Mouse (Mus musculus): ENCODE results near the gene Hdac9.

The Hdac9 gene

DNA sequence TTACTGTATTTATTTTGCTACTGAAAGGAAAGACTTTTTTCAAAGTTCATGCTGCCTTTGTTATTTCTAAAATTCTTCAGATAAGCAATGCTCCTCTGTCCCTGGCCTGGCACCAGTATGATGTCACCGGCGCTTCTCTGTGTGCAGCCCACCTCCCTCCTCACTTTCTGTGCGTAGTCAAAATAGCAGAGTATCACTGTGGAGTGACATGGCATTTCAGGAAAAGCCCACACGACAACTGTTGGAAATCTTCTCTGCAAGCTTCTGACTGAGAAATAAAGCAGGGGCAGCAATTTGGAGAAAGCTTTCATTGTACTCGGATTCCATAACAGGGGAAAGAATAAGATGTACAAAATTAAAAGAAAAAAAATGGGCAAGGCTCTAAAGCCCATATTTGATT, 302.1 kb downstream of the Hdac9 start:
- DNase-seq (ENCODE audit: extremely low read depth, low read depth, low spot score), result no peak

DNA sequence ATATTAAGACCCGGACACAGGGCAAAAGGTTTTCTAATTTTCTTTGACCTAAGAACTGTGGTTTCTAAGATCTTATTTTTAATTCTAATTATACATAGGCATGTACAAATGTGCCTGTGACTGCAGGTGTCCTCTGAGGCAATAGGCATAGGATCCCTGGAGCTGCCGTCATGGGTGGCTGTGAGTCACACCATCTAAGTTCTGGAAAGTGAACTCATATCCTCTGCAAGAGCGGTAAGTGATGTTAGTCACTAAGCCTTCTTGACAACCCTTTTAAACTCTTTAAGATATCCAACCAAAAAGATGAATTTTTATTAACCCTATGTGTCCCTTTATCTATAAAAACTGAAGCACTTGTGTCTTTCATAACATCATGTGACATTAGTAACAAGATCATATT, 304.4 kb downstream of the Hdac9 start:
- no peak for DNase-seq (ENCODE audit: extremely low read depth, low read depth, low spot score)

DNA sequence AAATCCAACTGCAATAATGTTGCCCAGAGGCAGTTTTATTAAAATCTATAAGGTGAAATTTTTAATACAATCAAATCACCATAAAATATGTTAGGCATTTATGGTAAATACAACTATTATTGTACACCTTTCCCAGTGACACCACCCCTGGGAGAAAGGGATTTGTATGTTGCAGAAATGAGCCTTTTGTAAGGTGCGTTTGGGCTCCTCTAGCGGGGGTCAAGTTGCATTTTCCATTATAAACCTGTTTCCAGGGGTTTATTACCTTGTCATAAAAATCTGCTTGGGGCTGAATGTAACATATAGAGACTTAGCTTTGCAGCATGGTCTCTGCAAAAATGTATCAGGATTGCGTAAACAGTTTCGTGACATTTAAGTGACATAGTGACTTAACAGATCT, 312.4 kb downstream of the Hdac9 start:
- no peak for DNase-seq (ENCODE audit: extremely low read depth, low read depth, low spot score)

DNA sequence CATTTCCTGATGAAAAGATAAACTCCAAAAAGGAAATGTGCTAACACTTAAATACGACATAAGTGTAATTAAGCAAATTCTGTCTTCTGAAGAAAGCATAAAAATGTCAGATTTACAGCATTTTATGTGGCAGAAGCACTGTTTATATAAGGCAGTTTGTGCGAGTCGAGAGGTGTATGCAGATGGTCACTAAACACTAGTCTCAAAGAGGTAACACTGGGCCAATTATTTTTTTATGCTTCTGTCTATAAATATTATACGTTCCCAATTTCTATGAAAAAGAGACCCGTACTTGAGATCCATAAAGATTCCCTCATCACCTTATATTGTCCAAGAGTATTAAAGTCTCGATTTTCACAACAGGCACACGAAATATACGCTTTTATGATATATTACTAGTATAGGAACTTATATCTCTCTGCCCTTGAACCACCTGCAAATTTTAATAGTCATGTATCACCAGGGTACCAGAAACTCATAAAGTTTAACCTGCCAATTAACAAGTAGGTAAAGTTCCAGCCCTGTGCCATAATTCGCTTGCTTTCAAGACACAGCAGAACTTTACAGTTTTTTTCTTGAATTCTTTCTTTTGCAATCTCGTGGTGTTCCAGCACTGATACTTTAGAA, 322.6 kb downstream of the Hdac9 start:
- DNase-seq (ENCODE audit: extremely low read depth, low read depth, low spot score), result no peak

DNA sequence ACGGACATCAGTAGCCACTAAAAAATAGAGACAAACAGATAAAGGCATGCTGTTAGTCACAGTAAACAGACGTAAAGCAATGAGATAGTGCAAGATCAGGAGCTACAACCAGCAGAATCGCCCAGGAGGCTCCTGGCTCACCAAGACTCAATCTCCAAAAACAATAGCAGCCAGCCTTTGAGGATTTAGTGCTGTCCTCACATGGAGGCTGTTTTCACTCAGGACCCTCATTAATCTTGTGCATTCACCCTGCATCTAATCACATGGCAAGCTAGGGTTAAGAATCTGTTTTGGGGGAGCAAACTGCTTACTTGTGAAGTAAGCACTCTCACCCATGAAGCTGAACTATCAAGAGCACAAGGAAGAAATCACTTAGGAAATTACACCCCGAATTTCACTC, 329.7 kb downstream of the Hdac9 start:
- DNase-seq (ENCODE audit: extremely low read depth, low read depth, low spot score), result no peak

DNA sequence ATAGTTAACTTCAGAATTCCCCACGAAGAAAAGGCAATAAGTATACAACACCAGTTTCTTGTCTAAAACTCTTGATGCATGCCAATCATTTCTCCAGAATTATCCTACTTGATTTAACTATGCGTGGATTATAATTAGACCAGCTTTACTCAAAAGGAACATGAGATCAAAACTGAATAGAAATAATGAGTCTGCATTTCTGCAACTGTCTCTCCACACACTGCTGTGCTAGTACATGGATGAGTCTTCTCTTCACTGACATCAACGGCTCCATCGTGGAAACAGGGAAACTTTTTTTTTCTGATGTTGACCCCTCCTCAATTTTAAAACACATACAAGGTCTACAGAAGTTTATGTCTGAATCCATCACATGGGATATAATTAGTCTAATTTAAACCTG, 334.4 kb downstream of the Hdac9 start:
- no peak for DNase-seq (ENCODE audit: extremely low read depth, low read depth, low spot score)

DNA sequence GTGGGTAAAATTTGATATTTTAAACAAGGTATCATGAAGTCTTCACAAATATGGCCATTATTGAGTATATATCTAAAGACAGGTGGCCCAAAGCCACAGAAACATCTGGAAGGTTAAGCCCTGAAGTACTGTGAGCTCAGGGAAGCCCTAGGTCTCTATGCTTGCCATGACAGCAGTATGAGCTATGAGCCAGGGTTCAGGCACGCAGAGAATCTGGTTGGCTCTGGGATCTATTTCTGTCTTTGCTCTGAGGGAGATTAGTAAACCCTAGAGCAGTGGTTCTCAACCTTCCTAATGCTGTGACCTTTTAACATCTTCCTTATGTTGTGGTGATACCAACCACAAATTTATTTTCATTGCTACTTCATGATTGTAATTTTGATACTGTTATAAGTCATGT, 337.7 kb downstream of the Hdac9 start:
- DNase-seq (ENCODE audit: extremely low read depth, low read depth, low spot score), result no peak

DNA sequence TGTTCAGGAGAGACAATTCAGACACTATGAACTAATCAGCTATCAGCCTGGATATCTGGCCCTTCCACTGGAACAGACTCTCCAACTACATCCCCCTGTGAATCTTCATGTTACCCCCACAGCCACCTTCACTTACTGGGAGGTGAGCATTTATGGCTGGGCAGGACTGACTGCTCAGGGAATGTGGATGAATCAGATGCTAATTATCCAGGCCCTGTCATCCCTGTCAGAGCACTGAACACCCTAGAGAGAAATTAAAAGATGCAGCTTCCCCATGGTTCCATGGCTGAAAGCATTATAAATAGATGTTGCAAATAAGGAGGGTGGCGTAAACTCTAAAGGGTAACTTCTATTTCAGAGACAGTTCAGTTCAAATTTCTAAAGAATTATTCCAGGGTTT, 345.8 kb downstream of the Hdac9 start:
- no peak for DNase-seq (ENCODE audit: extremely low read depth, low read depth, low spot score)

DNA sequence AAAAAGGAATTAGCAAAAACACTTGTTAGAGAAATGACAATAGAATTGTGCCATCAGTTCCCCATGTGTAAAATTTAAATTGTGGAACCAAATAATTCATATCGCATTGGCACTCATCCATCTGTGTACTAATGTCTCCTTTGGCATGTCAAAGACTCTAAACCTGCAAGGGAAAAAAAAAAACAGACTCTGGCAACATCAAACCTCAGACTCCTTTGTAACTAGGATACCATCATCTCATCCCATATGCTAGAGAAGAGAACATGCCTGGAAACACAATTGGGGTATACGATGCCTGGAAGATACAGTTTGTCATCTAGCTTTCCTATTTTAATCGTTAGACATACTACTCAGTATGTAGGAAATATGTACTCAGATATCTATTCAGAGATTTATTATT, 347.4 kb downstream of the Hdac9 start:
- DNase-seq (ENCODE audit: extremely low read depth, low read depth, low spot score), result no peak

DNA sequence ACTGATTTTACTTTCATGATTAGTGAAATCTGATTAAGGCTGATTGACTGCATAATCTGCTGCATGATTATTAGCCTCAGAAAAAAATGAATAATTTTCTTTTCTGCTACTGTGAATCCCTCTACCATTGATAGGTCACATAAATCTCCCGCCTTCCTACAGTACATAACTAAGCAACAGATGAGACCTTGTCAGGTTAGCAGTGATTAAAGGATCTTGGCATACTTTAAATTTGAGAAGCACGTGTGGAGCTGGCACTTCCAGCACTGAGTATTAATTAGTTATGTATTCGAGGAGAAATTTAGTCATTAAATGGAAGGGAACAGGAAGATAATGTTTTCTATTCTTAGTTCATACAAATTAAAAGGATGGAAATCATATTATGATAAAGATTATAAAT, 347.8 kb downstream of the Hdac9 start:
- no peak for DNase-seq (ENCODE audit: extremely low read depth, low read depth, low spot score)

DNA sequence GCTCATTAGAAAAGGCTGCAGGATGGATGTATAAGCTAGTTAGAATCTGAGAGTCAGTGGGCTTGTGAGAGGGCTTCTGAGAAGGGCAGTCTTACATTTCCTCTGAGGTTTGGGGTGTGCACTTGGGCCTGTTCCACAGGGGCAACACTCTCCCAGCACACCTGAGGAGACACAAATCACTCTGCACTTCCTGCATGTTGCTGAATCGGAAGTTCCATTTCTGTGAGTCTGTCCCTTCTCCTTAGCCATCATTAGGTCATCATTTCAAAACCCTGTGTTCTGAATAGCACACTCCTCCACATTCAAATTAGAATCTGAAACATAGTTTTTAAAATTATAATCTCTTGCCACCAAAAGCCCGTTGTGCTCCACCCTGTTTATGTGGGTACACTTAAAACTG, 354.6 kb downstream of the Hdac9 start:
- no peak for DNase-seq (ENCODE audit: extremely low read depth, low read depth, low spot score)

DNA sequence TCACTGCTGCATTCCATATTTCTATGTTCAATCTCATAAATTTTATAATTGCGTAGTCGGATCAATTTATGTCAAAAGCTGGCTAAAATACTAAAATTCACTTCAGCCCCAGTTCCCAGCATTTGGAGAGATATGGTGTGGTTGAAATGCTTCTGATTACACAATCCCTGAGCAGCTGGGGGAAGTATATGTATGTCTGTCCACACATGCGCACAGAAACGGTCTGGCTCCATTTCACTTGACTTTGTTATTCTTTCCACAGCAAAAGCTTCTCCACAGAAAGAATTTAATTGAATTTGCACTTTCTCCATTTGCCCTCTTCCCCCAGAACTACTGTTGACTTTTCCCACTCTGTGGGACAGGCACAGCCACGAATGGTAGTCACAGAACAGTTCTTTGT, 357.9 kb downstream of the Hdac9 start:
- DNase-seq (ENCODE audit: extremely low read depth, low read depth, low spot score), result no peak

DNA sequence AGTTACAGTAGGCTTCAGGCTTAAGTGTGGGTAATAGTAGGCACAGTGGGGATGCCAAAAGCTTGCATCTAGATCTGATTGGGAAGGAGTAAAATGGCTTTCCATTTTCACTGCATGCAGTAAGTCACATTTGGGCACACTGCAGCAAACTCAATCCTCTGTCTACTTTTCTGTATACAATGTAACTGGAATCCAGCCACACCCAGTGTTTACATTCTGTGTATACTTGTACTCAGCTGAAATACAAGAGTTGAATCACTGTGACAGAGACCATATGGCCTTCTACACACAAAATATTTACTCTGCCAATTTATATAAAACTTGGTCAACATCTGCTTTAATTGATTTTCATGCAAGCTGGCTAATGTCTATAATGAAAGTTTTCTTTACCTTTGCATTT, 362.1 kb downstream of the Hdac9 start:
- DNase-seq (ENCODE audit: extremely low read depth, low read depth, low spot score), result no peak

DNA sequence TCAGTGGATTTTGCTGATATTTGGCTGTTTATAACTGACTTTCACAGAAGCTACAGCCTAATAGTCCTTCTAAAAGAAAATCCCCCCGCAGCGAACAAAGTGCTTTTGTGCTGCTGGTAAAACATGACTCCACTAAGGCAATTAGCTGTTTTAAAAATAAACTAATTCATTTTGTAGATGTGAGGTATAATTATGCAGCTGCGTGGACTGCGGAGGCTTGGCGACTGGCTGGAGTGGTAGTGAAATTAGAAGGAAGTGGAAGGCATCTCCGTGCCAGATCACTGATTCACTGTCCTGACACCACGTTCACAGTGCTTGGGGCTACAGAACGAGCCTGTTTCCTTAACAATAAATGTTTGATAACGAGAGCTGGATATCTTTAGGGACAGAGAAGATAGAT, 366.6 kb downstream of the Hdac9 start:
- DNase-seq (ENCODE audit: extremely low read depth, low read depth, low spot score), result no peak

DNA sequence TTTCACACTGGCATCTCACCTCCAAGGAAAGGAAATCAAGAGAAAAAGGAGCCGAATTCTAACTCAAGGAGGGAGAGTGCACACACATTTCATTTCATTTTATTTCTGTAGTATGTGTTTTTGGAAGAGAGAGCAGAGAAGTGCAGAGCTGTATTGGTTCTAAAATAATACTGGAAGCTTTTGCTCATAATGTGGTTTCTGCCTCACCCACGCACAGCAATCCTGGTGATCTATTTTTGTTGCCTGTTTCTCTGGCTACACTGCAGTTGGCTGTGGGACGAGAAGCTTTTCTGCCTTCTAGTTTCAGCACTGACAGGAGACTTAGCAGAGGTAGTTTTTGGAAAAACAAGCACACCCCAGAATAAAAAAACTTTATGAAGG, 387.7 kb downstream of the Hdac9 start:
- DNase-seq (ENCODE audit: extremely low read depth, low read depth, low spot score), result no peak

DNA sequence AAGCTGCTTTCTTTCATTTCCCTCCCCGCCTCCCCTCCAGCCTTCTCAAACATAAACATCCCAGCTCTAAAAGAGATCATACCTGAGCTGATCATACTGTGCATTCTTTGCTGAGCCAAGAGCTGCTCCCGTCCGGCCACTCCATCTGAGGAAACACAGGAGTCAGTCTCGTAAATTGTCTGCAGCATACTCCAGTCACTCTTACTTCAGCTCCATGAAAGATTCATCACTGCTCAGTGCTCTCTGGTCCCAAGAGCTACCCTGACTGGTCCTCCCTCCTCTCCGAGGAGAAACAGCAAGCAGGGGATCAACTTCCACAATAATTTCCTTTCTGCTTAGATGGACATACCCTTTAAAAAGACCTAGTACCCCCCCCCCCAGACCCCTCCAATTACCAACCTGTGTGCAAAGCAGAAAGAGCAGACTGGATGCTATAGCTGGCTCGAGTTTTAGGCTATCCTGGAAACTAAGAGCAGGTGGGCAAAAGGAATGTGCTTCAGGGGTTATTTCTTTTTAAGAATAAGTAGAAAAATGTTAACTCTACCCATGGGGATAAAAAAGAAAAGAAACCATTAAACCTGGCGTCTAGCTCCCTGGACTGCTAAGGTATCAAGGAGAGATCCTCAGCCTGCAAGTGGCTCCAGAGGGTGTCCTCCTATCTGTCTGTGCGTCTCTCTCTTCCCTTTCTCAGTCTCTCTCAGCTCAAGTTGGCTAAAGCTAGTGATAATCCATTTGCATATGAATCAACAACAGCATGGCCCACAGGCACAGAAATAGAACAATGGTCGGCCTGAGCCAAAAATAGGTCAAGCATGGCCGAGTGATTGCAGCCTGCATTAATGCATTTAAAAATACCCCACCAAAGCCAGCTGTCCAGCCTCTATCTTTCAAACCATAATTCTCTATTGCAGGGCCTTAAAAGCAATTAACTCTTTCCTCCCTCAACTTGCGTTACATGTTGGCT, 388.4 kb downstream of the Hdac9 start:
- no peak for DNase-seq (ENCODE audit: extremely low read depth, low read depth, low spot score)

DNA sequence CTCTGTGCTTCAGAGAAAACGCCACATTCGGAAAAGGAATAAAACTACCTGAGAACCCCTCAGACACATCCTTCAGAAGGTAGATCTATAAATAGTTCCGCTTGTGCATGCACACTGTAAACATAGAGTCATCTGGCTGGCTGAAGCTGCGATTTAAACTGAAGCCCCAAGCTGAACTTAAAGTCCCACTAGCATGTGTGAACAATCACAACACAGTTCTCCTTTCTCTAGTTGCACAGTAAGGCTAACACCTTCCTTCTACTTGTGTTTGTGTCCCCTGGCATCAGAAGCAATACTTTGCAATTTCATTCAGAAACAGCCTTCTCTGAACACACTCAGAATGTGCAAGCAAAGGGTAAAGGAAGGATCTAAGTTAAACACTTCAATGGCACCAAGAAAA, 389.1 kb downstream of the Hdac9 start:
- DNase-seq (ENCODE audit: extremely low read depth, low read depth, low spot score), result no peak

DNA sequence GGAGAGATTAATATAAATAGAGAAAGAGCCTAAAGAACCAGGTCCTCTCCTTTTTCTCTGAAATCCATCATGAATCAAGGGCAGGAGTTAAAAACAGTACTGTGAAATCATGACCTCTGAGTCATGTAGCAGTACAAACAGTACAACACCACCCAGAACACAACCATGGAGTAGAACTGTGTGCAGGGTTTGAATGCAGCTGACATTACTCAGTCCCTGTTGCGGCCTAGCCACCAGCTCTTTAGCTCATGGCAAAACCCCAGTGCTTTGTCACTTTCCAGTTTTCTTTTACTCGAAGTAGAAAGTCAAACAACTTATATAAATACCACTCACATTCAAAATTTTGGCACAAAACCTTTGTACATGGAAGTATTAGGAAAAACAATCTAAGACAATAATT, 395.4 kb downstream of the Hdac9 start:
- DNase-seq (ENCODE audit: extremely low read depth, low read depth, low spot score), result no peak

DNA sequence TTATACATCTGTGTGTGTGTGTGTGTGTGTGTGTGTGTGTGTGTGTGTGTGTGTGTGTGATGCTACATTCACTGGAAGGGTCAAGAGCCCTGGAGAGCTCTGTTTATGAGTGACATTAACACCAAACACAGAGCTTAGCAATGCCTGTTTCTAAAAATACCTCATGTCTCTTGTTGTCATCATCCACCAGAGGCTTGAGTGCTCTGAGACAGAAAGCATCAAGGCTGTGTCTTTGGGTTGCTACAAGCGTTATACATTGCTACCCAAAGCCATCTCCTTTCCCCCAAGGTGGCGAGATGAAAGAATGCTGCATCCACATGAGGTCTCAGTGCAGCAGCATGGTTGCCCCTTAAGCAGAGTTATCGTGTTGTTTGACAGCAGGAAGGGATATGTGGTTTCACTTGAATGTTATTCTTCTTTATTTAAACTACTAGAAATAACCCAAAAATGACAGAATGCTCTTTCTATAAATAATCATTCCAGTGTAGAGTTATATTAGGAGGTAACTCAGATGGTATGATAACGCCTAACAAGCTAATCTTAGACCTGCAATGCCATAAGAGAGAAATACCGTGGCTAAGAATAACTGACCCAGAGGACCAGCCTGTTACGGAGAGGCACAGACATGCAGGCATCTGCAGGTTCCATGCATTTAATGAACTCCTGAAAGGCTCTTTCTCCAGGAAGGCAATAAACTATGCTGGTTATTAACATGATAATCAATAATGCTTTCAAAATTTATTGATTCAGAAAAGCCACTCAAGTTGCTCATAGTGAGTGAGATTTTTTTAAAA, 399.9 kb downstream of the Hdac9 start:
- DNase-seq (ENCODE audit: extremely low read depth, low read depth, low spot score), result no peak

DNA sequence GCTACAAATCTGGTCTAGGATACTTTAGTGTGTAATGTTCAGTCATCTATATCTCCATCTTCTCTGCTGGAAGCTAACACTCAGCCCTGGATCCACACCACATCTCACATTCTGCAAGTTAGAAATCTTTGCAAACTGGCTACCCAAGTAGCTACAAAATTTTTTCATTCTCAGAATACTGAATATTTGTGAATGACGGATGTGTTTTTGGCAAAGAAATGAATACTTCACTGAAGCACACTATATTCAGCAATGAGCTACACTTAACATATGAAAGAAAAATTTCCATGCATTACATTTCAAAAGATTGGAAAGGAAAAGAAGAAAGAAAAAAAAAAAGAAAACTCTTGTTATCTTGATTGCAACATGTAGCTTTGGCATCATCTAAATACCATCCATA, 410.6 kb downstream of the Hdac9 start:
- no peak for DNase-seq (ENCODE audit: extremely low read depth, low read depth, low spot score)

DNA sequence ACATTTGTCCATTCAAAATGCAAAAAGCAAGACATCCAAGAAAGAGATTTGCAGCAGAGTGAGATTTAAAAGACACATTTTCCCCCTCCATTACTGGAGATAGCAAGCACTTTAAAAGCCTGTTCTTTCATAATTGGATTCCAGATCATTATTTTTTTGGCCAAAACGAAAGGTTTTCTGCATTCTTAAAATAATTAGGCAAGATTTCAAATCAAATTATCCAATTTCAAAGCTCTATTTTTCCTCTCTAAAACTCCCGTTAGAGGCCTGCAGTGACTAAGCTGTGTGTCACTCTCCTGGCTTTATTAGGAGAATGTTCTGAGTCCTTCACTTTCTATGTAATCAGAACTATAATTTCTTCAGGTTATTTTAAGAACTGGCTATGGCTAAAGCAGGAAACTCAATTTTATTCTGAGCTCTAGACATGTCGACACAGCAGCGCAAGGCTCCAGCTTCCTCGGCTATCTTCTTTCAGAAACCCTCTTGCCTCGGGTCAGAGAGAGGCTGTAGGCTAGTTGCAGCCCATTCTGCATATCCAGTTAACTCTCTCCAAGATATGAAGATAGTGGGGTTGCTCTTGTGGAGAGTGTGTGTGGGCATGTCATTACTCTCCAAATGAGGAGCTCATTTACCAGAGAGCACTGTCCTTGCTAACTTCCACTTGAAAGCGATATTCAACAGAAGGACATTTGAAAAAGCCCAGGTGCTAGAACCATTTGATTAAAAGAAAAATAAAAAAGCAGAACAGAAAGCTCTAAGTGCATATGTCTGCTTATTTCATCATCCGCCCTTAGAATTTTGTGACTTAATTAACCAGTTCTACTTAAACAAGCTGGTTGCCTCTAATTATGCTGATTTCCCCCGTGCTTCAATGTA, 417.9 kb downstream of the Hdac9 start:
- no peak for DNase-seq (ENCODE audit: extremely low read depth, low read depth, low spot score)

All from fat pad, adult 2 months (tissue).